Mouse (Mus musculus) hematopoietic stem cell, adult 5-6 weeks (primary cell): ENCODE results near the gene Nlrp3. TPM values are rescaled to one million over a fixed set of nuclear protein-coding genes. Genes with fewer than 3 reads are reported as not detected.

Experiments
- ATAC-seq, 2 experiments: fragments of 125-278 bp in 1 of 2; replicated peaks in 1 of 2; 2 replicates each; pipeline ENCODE4 v1.8.0; 2016 to 2017; ENCODE audit warnings: inconsistent platforms in 2 of 2, mild to moderate bottlenecking in 2 of 2, moderate number of reproducible peaks in 2 of 2, low read depth in 1 of 2, moderate TSS enrichment in 1 of 2; ENCODE audit not compliant: low FRiP score in 2 of 2, poor library complexity in 2 of 2, severe bottlenecking in 2 of 2, insufficient read depth in 1 of 2, low TSS enrichment in 1 of 2
- total RNA-seq: library from RNA; stranded (forward); fragments of 172-1452, 232-1000 nt; gene quantifications from 2 replicates; pipeline ENCODE4 v1.2.3, GENCODE M21; 2017

The Nlrp3 gene
- 3.2 and 4.9 TPM in 2 replicates for total RNA-seq

- peak; percentile 46 to 71; a peak in 1 of 4 replicates for ATAC-seq
Measured at GRCm38 (mm10) chr11:59541324-59541723, at the start of gene Nlrp3. Gene Nlrp3, plus strand, starts transcription at chr11:59541568.

GRCm38 (mm10) chr11:59496672-59497310 is 44.6 kb upstream of the Nlrp3 start:
- ATAC-seq, result no peak

GRCm38 (mm10) chr11:59497747-59498146 is 43.6 kb upstream of the Nlrp3 start:
- no peak for ATAC-seq

GRCm38 (mm10) chr11:59501978-59502700 is 39.2 kb upstream of the Nlrp3 start:
- no peak for ATAC-seq

- ATAC-seq, result peak; percentile 54 to 57
Measured at GRCm38 (mm10) chr11:59505351-59505838, 36.0 kb upstream of the Nlrp3 start.

GRCm38 (mm10) chr11:59505839-59506712 is 35.3 kb upstream of the Nlrp3 start:
- peak; percentile 57 to 61 for ATAC-seq

- ATAC-seq, result no peak; a peak in 1 of 4 replicates
Measured at GRCm38 (mm10) chr11:59506713-59507074, 34.7 kb upstream of the Nlrp3 start.

- ATAC-seq, result no peak
Measured at GRCm38 (mm10) chr11:59511558-59511957, 29.8 kb upstream of the Nlrp3 start.

GRCm38 (mm10) chr11:59512733-59513132 is 28.6 kb upstream of the Nlrp3 start:
- ATAC-seq, result no peak

- no peak for ATAC-seq
Measured at GRCm38 (mm10) chr11:59513556-59513955, 27.8 kb upstream of the Nlrp3 start.

GRCm38 (mm10) chr11:59514381-59514780 is 27.0 kb upstream of the Nlrp3 start:
- ATAC-seq, result no peak

- ATAC-seq, result no peak
Measured at GRCm38 (mm10) chr11:59514789-59515188, 26.6 kb upstream of the Nlrp3 start.

- ATAC-seq, result no peak
Measured at GRCm38 (mm10) chr11:59517441-59517840, 23.9 kb upstream of the Nlrp3 start.

GRCm38 (mm10) chr11:59518226-59518625 is 23.1 kb upstream of the Nlrp3 start:
- ATAC-seq, result no peak

- ATAC-seq, result no peak
Measured at GRCm38 (mm10) chr11:59519741-59520495, 21.4 kb upstream of the Nlrp3 start.

- no peak for ATAC-seq
Measured at GRCm38 (mm10) chr11:59524150-59524549, 17.2 kb upstream of the Nlrp3 start.

GRCm38 (mm10) chr11:59525237-59525636 is 16.1 kb upstream of the Nlrp3 start:
- peak; percentile 74 to 77 for ATAC-seq
